Mouse (Mus musculus) left cerebral cortex, postnatal 14 days (tissue): Measurements from ENCODE around the gene Asap3. TPM values are rescaled to one million over a fixed set of nuclear protein-coding genes. Genes with fewer than 3 reads are reported as not detected.

Source experiments
- DNase-seq, 2 experiments: peaks; one replicate each; pipeline ENCODE4 v3.0.0; 2021 to 2022; ENCODE audit warnings: low spot score in 2 of 2, mixed read lengths in 1 of 2
- intact Hi-C: fragments of 180-260 bp; cut with DNase I; formaldehyde crosslinking; loops from one replicate; pipeline ENCODE4 v1.15.1; 2025
- total RNA-seq, 2 experiments: library from RNA; stranded (reverse); gene quantifications; 2 replicates each; pipeline ENCODE4 v1.2.3; 2021

Gene Asap3
- total RNA-seq, 2 experiments from 2014 or later, result 3.9 to 4.2 TPM

GRCm38 (mm10) chr4:136283783-136284182 lies 77.6 kb downstream of the Asap3 start:
- intact Hi-C loops, result no loop called here
- DNase-seq, result peak; percentile 22 to 53

DNA sequence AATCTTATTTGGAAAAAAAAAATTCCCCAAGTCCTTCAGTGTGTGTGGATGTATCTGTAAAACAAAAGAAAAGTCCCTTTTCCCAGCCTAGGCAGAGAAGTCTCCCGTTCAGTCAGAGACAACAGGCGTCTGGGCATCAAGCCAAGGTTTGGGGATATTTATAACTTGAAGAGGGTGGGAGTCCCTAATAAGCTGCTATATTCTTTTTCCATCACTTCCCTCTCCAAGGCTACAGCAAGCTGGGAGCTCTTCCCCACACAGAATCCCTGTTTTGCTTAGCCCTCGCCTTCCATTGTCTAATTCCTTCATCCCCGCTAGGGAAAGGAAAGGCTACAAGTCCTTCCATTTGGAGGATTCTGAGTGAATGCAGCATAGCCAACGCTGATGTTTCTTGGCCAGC lies 78.3 kb downstream of the Asap3 start, which contains the start of gene Zfp46:
TSS of gene Zfp46 (plus strand) at position 229 of the 400 bp plus-strand sequence.
- DNase-seq, result peak; percentile 92 to 94
- intact Hi-C loops, result no loop called here

DNA sequence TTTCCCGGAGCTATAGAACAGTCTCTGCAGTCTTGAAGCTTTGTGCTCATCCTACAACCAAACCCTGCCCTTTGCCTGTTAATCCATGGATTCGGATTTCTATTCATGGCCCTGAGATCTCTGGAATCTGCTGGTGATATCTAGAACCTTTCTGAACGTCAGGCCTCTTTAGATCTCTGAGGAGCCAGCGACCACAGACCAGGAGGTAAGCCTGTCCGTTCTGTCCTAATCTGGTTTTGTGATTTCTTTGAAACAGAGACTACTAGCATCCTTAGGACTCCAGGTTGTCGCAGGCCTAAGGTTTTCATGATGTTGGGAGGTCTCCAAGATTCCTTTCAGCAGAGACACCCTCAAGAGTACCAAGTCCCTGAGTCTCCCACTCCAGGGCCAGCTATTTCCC lies 78.7 kb downstream of the Asap3 start:
- intact Hi-C loops, result no loop called here
- peak; percentile 13 to 30 for DNase-seq

DNA sequence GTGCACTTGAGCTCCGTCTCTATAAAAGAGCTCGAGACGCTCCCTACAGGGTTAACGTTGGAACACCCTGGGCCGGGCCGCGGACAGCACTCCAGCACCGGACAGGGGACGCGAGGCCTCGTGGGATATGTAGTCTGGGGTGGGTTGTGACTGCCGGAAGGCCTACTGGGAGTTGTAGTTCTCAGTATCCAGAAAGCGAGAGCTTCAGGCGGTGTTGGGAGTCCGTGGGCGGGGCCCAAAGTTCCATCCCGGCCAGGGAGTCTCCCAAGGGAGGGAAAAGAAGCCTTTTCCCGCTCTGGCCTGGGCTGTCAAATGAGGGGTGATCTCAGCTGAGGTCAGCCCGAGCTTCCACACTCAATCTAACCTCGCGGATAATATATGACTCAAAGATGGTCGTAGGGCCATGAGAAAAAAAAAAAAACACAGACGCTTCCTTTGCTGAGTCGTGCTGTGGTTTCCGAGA lies 79.2 kb downstream of the Asap3 start:
- peak; percentile 93 to 97 for DNase-seq
- intact Hi-C loops, result no loop called here

DNA sequence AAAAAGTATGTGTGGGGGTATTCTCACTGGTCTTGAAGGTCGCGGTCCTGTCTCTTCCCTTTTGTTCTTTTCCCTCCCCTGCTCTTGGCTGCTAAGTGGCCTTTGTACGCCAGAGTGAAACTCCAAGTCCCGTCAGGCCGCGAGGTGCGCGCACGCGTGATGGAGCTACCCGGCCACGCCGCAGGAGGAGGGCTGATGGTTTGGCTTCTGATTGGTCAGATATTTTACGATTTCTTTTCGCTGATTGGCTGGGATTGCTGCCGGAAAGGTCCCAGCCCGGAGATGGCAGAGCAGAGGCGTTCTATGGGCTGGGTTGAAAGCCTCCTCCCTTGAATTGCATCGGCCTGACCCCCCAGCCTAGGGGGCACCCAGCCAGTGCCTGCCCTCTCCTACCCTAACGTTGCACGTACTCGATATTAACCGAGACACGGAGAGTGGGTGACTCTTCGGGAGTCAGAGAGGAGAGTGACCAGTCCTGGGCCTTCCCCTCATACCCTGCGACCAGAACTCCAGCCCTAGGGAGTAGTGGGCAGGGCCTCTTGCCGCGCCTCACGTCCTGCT lies 79.7 kb downstream of the Asap3 start:
- peak; percentile 97 to 98 for DNase-seq
- intact Hi-C loops, result no loop called here

DNA sequence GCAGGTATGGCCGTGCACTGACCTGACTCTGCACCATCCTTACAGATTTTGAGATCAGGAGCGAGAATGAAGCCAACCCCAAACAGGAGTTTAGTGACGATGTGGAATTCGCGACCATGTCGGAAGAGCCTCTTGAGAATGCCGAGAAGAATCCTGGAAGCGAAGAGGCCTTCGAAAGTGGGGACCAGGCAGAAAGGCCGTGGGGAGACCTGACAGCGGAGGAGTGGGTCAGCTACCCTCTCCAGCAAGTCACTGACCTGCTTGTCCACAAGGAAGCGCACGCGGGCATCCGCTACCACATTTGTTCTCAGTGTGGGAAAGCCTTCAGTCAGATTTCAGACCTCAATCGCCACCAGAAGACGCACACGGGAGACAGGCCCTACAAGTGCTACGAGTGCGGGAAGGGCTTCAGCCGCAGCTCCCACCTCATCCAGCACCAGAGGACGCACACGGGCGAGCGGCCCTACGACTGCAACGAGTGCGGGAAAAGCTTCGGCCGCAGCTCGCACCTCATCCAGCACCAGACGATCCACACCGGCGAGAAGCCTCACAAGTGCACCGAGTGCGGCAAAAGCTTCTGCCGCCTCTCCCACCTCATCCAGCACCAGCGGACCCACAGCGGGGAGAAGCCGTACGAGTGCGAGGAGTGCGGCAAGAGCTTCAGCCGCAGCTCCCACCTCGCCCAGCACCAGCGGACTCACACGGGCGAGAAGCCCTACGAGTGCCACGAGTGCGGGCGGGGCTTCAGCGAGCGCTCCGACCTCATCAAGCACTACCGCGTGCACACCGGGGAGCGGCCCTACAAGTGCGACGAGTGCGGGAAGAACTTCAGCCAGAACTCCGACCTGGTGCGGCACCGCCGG lies 84.0 kb downstream of the Asap3 start:
- no peak for DNase-seq
- intact Hi-C loops, result no loop called here

DNA sequence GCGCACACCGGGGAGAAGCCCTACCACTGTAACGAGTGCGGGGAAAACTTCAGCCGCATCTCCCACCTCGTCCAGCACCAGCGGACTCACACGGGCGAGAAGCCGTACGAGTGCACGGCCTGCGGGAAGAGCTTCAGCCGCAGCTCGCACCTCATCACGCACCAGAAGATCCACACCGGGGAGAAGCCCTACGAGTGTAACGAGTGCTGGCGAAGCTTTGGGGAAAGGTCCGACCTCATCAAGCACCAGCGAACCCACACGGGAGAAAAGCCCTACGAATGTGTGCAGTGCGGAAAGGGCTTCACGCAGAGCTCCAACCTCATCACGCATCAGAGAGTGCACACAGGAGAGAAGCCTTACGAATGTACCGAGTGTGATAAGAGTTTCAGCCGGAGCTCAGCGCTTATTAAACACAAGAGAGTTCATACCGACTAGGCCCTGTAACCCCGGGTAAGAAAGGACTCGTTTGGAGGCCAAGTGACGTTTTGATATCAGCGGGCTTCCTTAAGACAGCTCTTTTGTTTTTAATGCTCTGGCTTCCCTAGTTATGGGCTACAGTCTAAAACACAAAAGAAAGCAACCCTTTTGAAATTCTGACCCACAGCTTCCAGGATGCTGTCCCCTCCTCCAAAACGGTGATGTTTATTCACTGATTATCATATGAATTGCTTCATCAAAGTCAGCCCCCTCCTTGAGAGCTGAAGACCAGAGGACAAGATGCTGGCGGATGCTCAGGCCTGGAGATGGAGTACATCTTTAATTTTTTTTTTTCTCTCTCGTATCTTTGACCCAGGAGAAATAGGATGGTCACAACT lies 84.8 kb downstream of the Asap3 start:
- intact Hi-C loops, result no loop called here
- no peak for DNase-seq

- intact Hi-C loops, result no loop called here
- DNase-seq, result no peak
Observed at GRCm38 (mm10) chr4:136291692-136292091, 85.5 kb downstream of the Asap3 start.

Other genes starting within 250 kb of the Asap3 start
- 10 to 100 TPM; 26.2 to 31.6 TPM for gene Gale, start 242.6 kb upstream of the Asap3 start, total RNA-seq
- 10 to 100 TPM; 82.2 to 91.6 TPM for gene Lypla2, start 233.7 kb upstream of the Asap3 start, total RNA-seq
- gene Pithd1, start 219.1 kb upstream of the Asap3 start, total RNA-seq, result 10 to 100 TPM; 71.5 to 72.5 TPM
- gene Eloa, start 184.6 kb upstream of the Asap3 start, total RNA-seq, result 10 to 100 TPM; 27.6 to 28.2 TPM
- 100 to 1,000 TPM; 216 to 244 TPM for gene Rpl11, start 152.9 kb upstream of the Asap3 start, total RNA-seq
- gene Id3, start 62.9 kb upstream of the Asap3 start, total RNA-seq, result 10 to 100 TPM; 30.2 to 53.1 TPM
- gene E2f2, start 34.0 kb upstream of the Asap3 start, total RNA-seq, result under 1 TPM; 0.90 to 0.93 TPM
- gene Tcea3, start 41.4 kb downstream of the Asap3 start, total RNA-seq, result under 1 TPM in 1 of 2 experiments, not detected in 1; 0.61 TPM
- gene Zfp46, start 78.3 kb downstream of the Asap3 start, total RNA-seq, result 10 to 100 TPM; 90.0 to 93.6 TPM
- gene Hnrnpr, start 104.6 kb downstream of the Asap3 start, total RNA-seq, result 10 to 100 TPM; 87.8 to 95.1 TPM
- gene Htr1d, start 217.2 kb downstream of the Asap3 start, total RNA-seq, result 1 to 10 TPM; 1.8 to 3.1 TPM